Mouse (Mus musculus): ENCODE data around the gene Klhdc7b. TPM values are rescaled to one million over a fixed set of nuclear protein-coding genes. Genes with fewer than 3 reads are reported as not detected.
"Not testable (repeated sequence)": the region's sequence is repeated elsewhere in the genome, so short reads cannot be mapped to it uniquely, and the experiment has no call there.

Gene Klhdc7b
- polyA plus RNA-seq, 1 experiment from 2014 or later, result not detected

GRCm38 (mm10) chr15:89428136-89428790 lies 43.5 kb downstream of the Klhdc7b start:
- Histone ChIP-seq H3K27me3 (ENCODE audit: insufficient read depth, low read length) (no peaks in the 10 kb centered on the region), H3K9me3 (replicated peaks; ENCODE audit: low read length) (no peaks in the 10 kb centered on the region), H3K27ac (no peak overlapping the region), H3K4me2 (ENCODE audit: low read length) (peak overlapping the region; percentile 73), H3K9ac (ENCODE audit: low read depth, low read length) (peak overlapping the region; percentile 75; the same call in 1 of the 2 replicates), H3K4me1 (replicated peaks; ENCODE audit: insufficient read depth, low read length) (peaks cover 18% of the 10 kb centered on the region; the same call in 1 of the 2 replicates), H3K36me3 (ENCODE audit: insufficient read depth, low read length) (peaks cover 9% of the 10 kb centered on the region; the same call in 1 of the 2 replicates), H3K4me3 (replicated peaks; ENCODE audit: low read depth, low read length) (peak overlapping the region; percentile 68)
- 87% methylated on average over 19 of the region's 19 CpGs for WGBS
- no peak for ATAC-seq (replicated peaks; ENCODE audit: low FRiP score, low read depth)
- TF ChIP-seq CTCF (IDR thresholded peaks at IDR 0.05; ENCODE audit: low read depth), result no peak
- no peak for DNase-seq (ENCODE audit: low spot score)

- Histone ChIP-seq H3K27me3 (ENCODE audit: insufficient read depth, low read length) (no peaks in the 10 kb centered on the region), H3K9me3 (replicated peaks; ENCODE audit: low read length) (no peaks in the 10 kb centered on the region), H3K36me3 (ENCODE audit: insufficient read depth, low read length) (peaks cover 9% of the 10 kb centered on the region; the same call in 1 of the 2 replicates), H3K9ac (ENCODE audit: low read depth, low read length) (peak overlapping the region; percentile 75), H3K4me1 (replicated peaks; ENCODE audit: insufficient read depth, low read length) (peaks cover 18% of the 10 kb centered on the region; the same call in 1 of the 2 replicates), H3K27ac (peak overlapping the region; percentile 20; the same call in 1 of the 2 replicates), H3K4me2 (ENCODE audit: low read length) (peak overlapping the region; percentile 73), H3K4me3 (replicated peaks; ENCODE audit: low read depth, low read length) (peak overlapping the region; percentile 68)
- no peak for DNase-seq (ENCODE audit: low spot score)
- peak; percentile 37 for ATAC-seq (replicated peaks; ENCODE audit: low FRiP score, low read depth)
- 5% methylated on average over 22 of the region's 22 CpGs for WGBS
- no peak for TF ChIP-seq CTCF (IDR thresholded peaks at IDR 0.05; ENCODE audit: low read depth)
Measured at GRCm38 (mm10) chr15:89428821-89429351, 44.2 kb downstream of the Klhdc7b start.

- DNase-seq (ENCODE audit: low spot score) (peak; percentile 96), ATAC-seq (replicated peaks; ENCODE audit: low FRiP score, low read depth) (peak; percentile 91)
- Histone ChIP-seq H3K9ac (ENCODE audit: low read depth, low read length) (peak within 1 kb of the TSS; percentile 75), H3K27ac (peak within 1 kb of the TSS; percentile 96), H3K4me2 (ENCODE audit: low read length) (peak within 1 kb of the TSS; percentile 73), H3K9me3 (replicated peaks; ENCODE audit: low read length) (no peaks in the 10 kb centered on the region), H3K4me3 (replicated peaks; ENCODE audit: low read depth, low read length) (peak within 1 kb of the TSS; percentile 68), H3K27me3 (ENCODE audit: insufficient read depth, low read length) (no peaks in the 10 kb centered on the region), H3K36me3 (ENCODE audit: insufficient read depth, low read length) (peaks cover 9% of the 10 kb centered on the region; the same call in 1 of the 2 replicates), H3K4me1 (replicated peaks; ENCODE audit: insufficient read depth, low read length) (peaks cover 18% of the 10 kb centered on the region; the same call in 1 of the 2 replicates)
- under 1% methylated on average over 70 of the region's 70 CpGs for whole genome bisulfite sequencing
- TF ChIP-seq CTCF (IDR thresholded peaks at IDR 0.05; ENCODE audit: low read depth), result no peak
Measured at GRCm38 (mm10) chr15:89429352-89430221, 44.9 kb downstream of the Klhdc7b start, which contains the start of the genes C730034F03Rik, Gm44502 and Chkb. Gene C730034F03Rik (plus strand): TSS chr15:89429589. Gene Gm44502 (minus strand): TSS chr15:89429696. Gene Chkb (minus strand): TSS chr15:89429908.

- Histone ChIP-seq H3K9ac (ENCODE audit: low read depth, low read length) (peak overlapping the region; percentile 75), H3K36me3 (ENCODE audit: insufficient read depth, low read length) (peaks cover 9% of the 10 kb centered on the region; the same call in 1 of the 2 replicates), H3K27me3 (ENCODE audit: insufficient read depth, low read length) (no peaks in the 10 kb centered on the region), H3K27ac (peak overlapping the region; percentile 96), H3K9me3 (replicated peaks; ENCODE audit: low read length) (no peaks in the 10 kb centered on the region), H3K4me2 (ENCODE audit: low read length) (peak overlapping the region; percentile 73), H3K4me1 (replicated peaks; ENCODE audit: insufficient read depth, low read length) (peaks cover 18% of the 10 kb centered on the region; the same call in 1 of the 2 replicates), H3K4me3 (replicated peaks; ENCODE audit: low read depth, low read length) (peak overlapping the region; percentile 68)
- no peak for ATAC-seq (replicated peaks; ENCODE audit: low FRiP score, low read depth)
- TF ChIP-seq CTCF (IDR thresholded peaks at IDR 0.05; ENCODE audit: low read depth), result peak; percentile 27; the same call in 1 of the 2 replicates
- DNase-seq (ENCODE audit: low spot score), result peak; percentile 18
- 56% methylated on average over 6 of the region's 6 CpGs for WGBS
Measured at GRCm38 (mm10) chr15:89430341-89430740, 45.6 kb downstream of the Klhdc7b start.

- 80% methylated on average over 6 of the region's 9 CpGs for WGBS
- not testable (repeated sequence) for H3K4me3 ChIP-seq (replicated peaks; ENCODE audit: low read depth, low read length); DNase-seq (ENCODE audit: low spot score); H3K36me3 ChIP-seq (ENCODE audit: insufficient read depth, low read length); H3K9ac ChIP-seq (ENCODE audit: low read depth, low read length); H3K27me3 ChIP-seq (ENCODE audit: insufficient read depth, low read length); H3K9me3 ChIP-seq (replicated peaks; ENCODE audit: low read length); ATAC-seq (replicated peaks; ENCODE audit: low FRiP score, low read depth); H3K27ac ChIP-seq; H3K4me2 ChIP-seq (ENCODE audit: low read length)
- peaks cover 14% of the 10 kb centered on the region; the same call in 1 of the 2 replicates for H3K4me1 ChIP-seq (replicated peaks; ENCODE audit: insufficient read depth, low read length)
Measured at GRCm38 (mm10) chr15:89430771-89431170, 46.1 kb downstream of the Klhdc7b start.

GRCm38 (mm10) chr15:89431271-89431670 lies 46.6 kb downstream of the Klhdc7b start:
- Histone ChIP-seq H3K4me1 (replicated peaks; ENCODE audit: insufficient read depth, low read length) (peaks cover 11% of the 10 kb centered on the region; the same call in 1 of the 2 replicates), H3K9ac (ENCODE audit: low read depth, low read length) (no peak overlapping the region), H3K27ac (no peak overlapping the region), H3K4me2 (ENCODE audit: low read length) (no peak overlapping the region), H3K36me3 (ENCODE audit: insufficient read depth, low read length) (peaks cover 6% of the 10 kb centered on the region; the same call in 1 of the 2 replicates), H3K27me3 (ENCODE audit: insufficient read depth, low read length) (no peaks in the 10 kb centered on the region), H3K4me3 (replicated peaks; ENCODE audit: low read depth, low read length) (no peak overlapping the region), H3K9me3 (replicated peaks; ENCODE audit: low read length) (no peaks in the 10 kb centered on the region)
- no peak for TF ChIP-seq CTCF (IDR thresholded peaks at IDR 0.05; ENCODE audit: low read depth)
- 76% methylated on average over 3 of the region's 3 CpGs for WGBS
- ATAC-seq (replicated peaks; ENCODE audit: low FRiP score, low read depth) (no peak), DNase-seq (ENCODE audit: low spot score) (no peak)
